In genomic region chr12:3618144-3619020, GRCm38 (mm10) we compare ENCODE assay signal across 16 mouse cellular contexts. TPM values are rescaled to one million over a fixed set of nuclear protein-coding genes. Genes with fewer than 3 reads are reported as not detected.
DNase-seq lines count a peak whose midpoint lies in the region; ATAC-seq lines count a peak whose summit lies in the region.
"Had no signal": no experiment of that assay in that cellular context is flagged by ENCODE, and none has a peak within 500 bp of the region (broad histone marks: within the 10 kb centered on the region; RNA-seq: fewer than 3 reads in every experiment).

No protein-coding gene starts in this region.

- 44% methylated on average over 7 of the region's 7 CpGs for WGBS in liver, embryonic 16.5 days (ENCODE audit: insufficient replicate concordance)

- H3K27me3 ChIP-seq in erythroblast, embryonic 14.5 days (ENCODE audit: control insufficient read depth) = no peaks in the 10 kb centered on the region
- no peaks in the 10 kb centered on the region for H3K27me3 ChIP-seq in liver, embryonic 16.5 days (ENCODE audit: control insufficient read depth, insufficient read depth, low read depth, low read length)
- H3K27me3 ChIP-seq: limb, embryonic 13.5 days; neural tube, embryonic 13.5 days had no signal

- peak; percentile 62 for DNase-seq in heart, adult 11 months
- no peak for DNase-seq in heart, postnatal 36 days
- DNase-seq in MEL-GATA-1-ER (ENCODE audit: extremely low read depth, low read depth) = peak; percentile 27
- no peak for DNase-seq in thymus, postnatal 0 days (ENCODE audit: low spot score)
- DNase-seq in frontal cortex, postnatal 36 days (ENCODE audit: low spot score in 2 of 2) = no peak
- DNase-seq in gastrocnemius, postnatal 14 days = no peak
- DNase-seq: adrenal gland, postnatal 14 days; cerebellum, postnatal 25 days; lung, postnatal 10 days; retina, postnatal 1 day had no signal

- H3K36me3 ChIP-seq in erythroblast, embryonic 14.5 days (ENCODE audit: control insufficient read depth) = peaks cover 31% of the 10 kb centered on the region
- H3K36me3 ChIP-seq in liver, embryonic 16.5 days (ENCODE audit: control insufficient read depth, insufficient read depth) = no peaks in the 10 kb centered on the region

- peak overlapping the region; percentile 88 for H3K27ac ChIP-seq in liver, embryonic 16.5 days (ENCODE audit: low read length)
- H3K27ac ChIP-seq: embryonic facial prominence, embryonic 10.5 days; hindbrain, postnatal 0 days; limb, embryonic 13.5 days; neural tube, embryonic 13.5 days had no signal

- no peaks in the 10 kb centered on the region for H3K9me3 ChIP-seq in erythroblast, embryonic 14.5 days (ENCODE audit: control insufficient read depth, low read length)
- H3K9me3 ChIP-seq in liver, embryonic 16.5 days (replicated peaks; ENCODE audit: control insufficient read depth, low read length) = no peaks in the 10 kb centered on the region
- H3K9me3 ChIP-seq: embryonic facial prominence, embryonic 10.5 days; limb, embryonic 13.5 days; neural tube, embryonic 13.5 days had no signal

- peak overlapping the region; percentile 55 for H3K4me3 ChIP-seq in erythroblast, embryonic 14.5 days (replicated peaks)
- peak overlapping the region; percentile 21 for H3K4me3 ChIP-seq in liver, embryonic 16.5 days (ENCODE audit: low read depth, low read length)
- H3K4me3 ChIP-seq: embryonic facial prominence, embryonic 10.5 days; limb, embryonic 13.5 days; neural tube, embryonic 13.5 days had no signal

- H3K9ac ChIP-seq in liver, embryonic 16.5 days (ENCODE audit: low read depth, low read length) = peak overlapping the region; percentile 38; the same call in 1 of the 2 replicates
- H3K9ac ChIP-seq: limb, embryonic 13.5 days; neural tube, embryonic 13.5 days had no signal

- ATAC-seq in liver, embryonic 16.5 days (ENCODE audit: low read depth) = peak; percentile 100
- ATAC-seq: hindbrain, postnatal 0 days had no signal

- H3K4me2 ChIP-seq in liver, embryonic 16.5 days (ENCODE audit: low read depth, low read length) = peak overlapping the region; percentile 63
- H3K4me2 ChIP-seq: limb, embryonic 13.5 days; neural tube, embryonic 13.5 days had no signal

- H3K4me1 ChIP-seq in erythroblast, embryonic 14.5 days (ENCODE audit: control insufficient read depth) = peaks cover 44% of the 10 kb centered on the region
- H3K4me1 ChIP-seq in liver, embryonic 16.5 days (ENCODE audit: control insufficient read depth, low read depth, low read length) = peaks cover 9% of the 10 kb centered on the region
- H3K4me1 ChIP-seq: embryonic facial prominence, embryonic 10.5 days; limb, embryonic 13.5 days; neural tube, embryonic 13.5 days had no signal

- intact Hi-C loops in heart, postnatal 36 days (cut with DNase I) = no loop called here
- intact Hi-C loops in gastrocnemius, postnatal 14 days (cut with DNase I; ENCODE audit: low total_unique reads) = no loop called here

RNA-seq across cellular contexts. Expression of gene Dtnb, which starts 46.2 kb away (rescaled TPM):
- 1 to 10 TPM; 5.8 to 6.7 TPM for total RNA-seq in heart, postnatal 36 days (2021)
- 33.4 and 39.8 TPM in 2 replicates for polyA plus RNA-seq in erythroblast, embryonic 14.5 days (2012)
- polyA plus RNA-seq in liver, embryonic 16.5 days (2015; fragmentation: Nextera tagmentation; extraction: Ambion mirVana) = 17.3 and 19.7 TPM in 2 replicates
- polyA plus RNA-seq in thymus, postnatal 0 days (2015; fragmentation: Nextera tagmentation; extraction: Ambion mirVana) = 27.8 and 29.3 TPM in 2 replicates
- total RNA-seq in gastrocnemius, postnatal 14 days (2021) = 1 to 10 TPM; 3.2 to 3.4 TPM

Comparison
In these comparisons a context has a peak if more than half of its experiments do, and no peak if none do; other contexts are left out.
1. DNase-seq: peak in heart, adult 11 months (single experiment) and MEL-GATA-1-ER (single experiment); none in heart, postnatal 36 days (0 of 2), thymus, postnatal 0 days (single experiment), frontal cortex, postnatal 36 days (0 of 2) and gastrocnemius, postnatal 14 days (single experiment).